Mouse (Mus musculus) Patski (cell line): ENCODE measurements around the gene Dgkq. TPM values are rescaled to one million over a fixed set of nuclear protein-coding genes. Genes with fewer than 3 reads are reported as not detected.
A peak's percentile ranks its signal among the peaks of the same experiment; 100 is the strongest.

Experiments
- ATAC-seq: fragments of 100-300 bp; one replicate; pipeline ENCODE4 v1.8.0; 2021
- CTCF ChIA-PET: fragments of 350-600 bp; sonication (Branson Sonifier 250); formaldehyde crosslinking; loops from one replicate; lab custom pipeline; 2022; ENCODE audit warnings: inconsistent platforms; lab: Charles Lee
- POLR2A ChIA-PET: fragments of 350-600 bp; sonication (Branson Sonifier 250); formaldehyde crosslinking; loops from one replicate; lab custom pipeline; 2022; ENCODE audit warnings: antibody characterized with exemption, inconsistent platforms; lab: Charles Lee
- DNase-seq: peaks from one replicate; pipeline ENCODE4 v3.0.0-alpha.2; 2011; ENCODE audit warnings: low read depth, low spot score
- H3K27me3 ChIP-seq: fragments of 371-371 bp; one replicate; pipeline ENCODE4 v1.5.1; 2021
- CTCF ChIP-seq: fragments of 100-300 bp; IDR thresholded peaks from one replicate; pipeline ENCODE4 v1.5.1; 2021
- in situ Hi-C: fragments of 300-500 bp; cut with MboI; formaldehyde crosslinking; loops from 3 replicates; pipeline ENCODE4 v1.11.1; 2018; ENCODE audit warnings: low pct_unique_long_range_greater_than_20kb, mixed read lengths
- polyA plus RNA-seq: library from polyadenylated mRNA; unstranded; gene quantifications from one replicate; pipeline ENCODE4 v1.2.3, GENCODE M21; 2021

Dgkq gene
- polyA plus RNA-seq, 1 experiment from 2014 or later, result 29.8 TPM

DNA sequence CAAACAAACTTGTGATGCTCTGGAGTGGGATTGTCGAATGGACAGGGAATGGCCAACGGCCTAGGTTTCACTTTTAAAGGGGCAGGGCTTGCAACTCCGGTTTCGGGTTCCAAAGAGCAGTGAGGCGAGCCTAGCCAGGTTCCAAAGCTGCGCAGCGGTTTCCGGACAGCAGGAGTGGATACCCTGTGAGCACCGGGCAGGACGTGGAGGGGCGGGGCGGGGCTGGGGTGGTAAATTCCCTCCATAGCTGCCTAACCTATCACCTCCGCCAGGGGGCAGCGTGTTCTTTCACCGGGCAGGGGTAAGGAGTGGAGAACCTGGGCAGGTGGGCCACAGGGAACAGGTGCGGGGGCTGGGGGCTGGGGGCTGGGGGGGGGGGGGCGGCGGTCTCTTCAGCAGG is 22.8 kb upstream of the Dgkq start, which contains the start of gene Fgfrl1:
Gene Fgfrl1, plus strand, starts transcription at position 112 of the 400 bp plus-strand sequence.
- CTCF ChIA-PET, result interaction anchor here (0.7 to 4.6 kb wide), 9 partner anchors 9 to 40 kb away, joined by 3 to 30 read pairs (median 5); partner anchors contain the start of gene Slc26a1
- no peaks in the 10 kb centered on the region for H3K27me3 ChIP-seq

DNA sequence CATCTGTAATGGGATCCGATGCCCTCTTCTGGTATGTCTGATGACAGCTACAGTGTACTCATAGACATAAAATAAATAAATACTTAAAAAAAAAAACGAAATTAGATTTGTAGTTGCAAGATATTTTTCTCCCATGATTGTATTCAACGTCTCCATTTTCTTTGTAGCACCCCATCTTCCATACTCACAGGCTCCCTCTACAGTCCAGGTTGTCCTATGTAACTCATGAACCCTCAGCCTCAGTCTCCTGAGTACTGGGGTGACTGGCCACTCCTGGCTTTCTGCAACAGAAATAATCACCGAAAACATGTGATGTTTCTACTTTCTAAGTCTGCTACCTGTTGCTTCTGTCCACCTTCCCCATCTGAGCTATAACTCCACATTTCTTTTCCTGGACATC is 21.7 kb upstream of the Dgkq start:
- TF ChIP-seq CTCF, result no peak
- DNase-seq (no peak), ATAC-seq (no peak)
- ChIA-PET CTCF (interaction anchor here (0.8 to 4.6 kb wide), 9 partner anchors 11 to 36 kb away, joined by 3 to 30 read pairs (median 5); partner anchors contain the start of genes Dgkq and Slc26a1), POLR2A (interaction anchor here (1.2 kb wide), 1 partner anchor 20 kb away, joined by 5 read pairs; no protein-coding TSS in a partner anchor)
- in situ Hi-C loops, result no loop called here
- H3K27me3 ChIP-seq, result no peaks in the 10 kb centered on the region

More for the DNA sequence above, 22.8 kb upstream of the Dgkq start, which contains the start of gene Fgfrl1:
- DNase-seq (no peak), ATAC-seq (peak; percentile 47)
- TF ChIP-seq CTCF, result no peak
- in situ Hi-C loops, result no loop called here
- POLR2A ChIA-PET, result interaction anchor here (1.4 kb wide), 1 partner anchor 9 kb away, joined by 3 read pairs; no protein-coding TSS in a partner anchor

GRCm38 (mm10) chr5:108689091-108689490 is 19.6 kb upstream of the Dgkq start:
- TF ChIP-seq CTCF, result no peak
- CTCF ChIA-PET, result interaction anchor here (1.6 kb wide), 1 partner anchor 18 kb away, joined by 4 read pairs; no protein-coding TSS in a partner anchor
- POLR2A ChIA-PET, result no interaction called here
- DNase-seq (no peak), ATAC-seq (no peak)
- in situ Hi-C loops, result no loop called here
- H3K27me3 ChIP-seq, result no peaks in the 10 kb centered on the region

- POLR2A ChIA-PET, result no interaction called here
- DNase-seq (no peak), ATAC-seq (peak; percentile 59)
- in situ Hi-C loops, result no loop called here
- TF ChIP-seq CTCF, result no peak
- no peaks in the 10 kb centered on the region for H3K27me3 ChIP-seq
- CTCF ChIA-PET, result interaction anchor here (2.7 to 3.6 kb wide), 2 partner anchors 11 kb away, joined by 15 to 20 read pairs; partner anchors contain the start of genes Dgkq and Fgfrl1
Observed at GRCm38 (mm10) chr5:108680871-108681270, 11.4 kb upstream of the Dgkq start.

DNA sequence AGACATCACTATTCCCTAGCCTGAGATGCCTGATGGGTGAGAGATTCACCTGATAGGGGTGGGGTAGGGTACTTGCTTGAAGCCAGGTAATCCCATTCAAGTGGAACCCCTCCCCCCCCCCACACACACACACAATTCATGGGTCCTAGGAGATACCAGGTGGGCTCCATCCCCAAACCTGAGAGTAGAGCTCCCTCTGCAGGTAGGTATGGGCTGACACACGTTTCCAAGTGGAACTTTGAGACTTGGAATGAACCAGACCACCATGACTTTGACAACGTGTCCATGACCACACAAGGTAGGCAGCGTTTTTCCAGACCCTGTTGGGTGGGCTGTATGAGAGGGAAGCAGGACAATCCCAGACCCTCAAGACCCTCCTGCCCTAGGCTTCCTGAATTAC is 10.4 kb upstream of the Dgkq start:
- H3K27me3 ChIP-seq, result no peaks in the 10 kb centered on the region
- no peak for TF ChIP-seq CTCF
- ChIA-PET CTCF (interaction anchor here (2.5 to 3.6 kb wide), 3 partner anchors 10 to 47 kb away, joined by 6 to 20 read pairs (median 15); partner anchors contain the start of genes Dgkq and Fgfrl1), POLR2A (no interaction called here)
- ATAC-seq (no peak), DNase-seq (no peak)
- in situ Hi-C loops, result no loop called here

- no peak for DNase-seq
- ChIA-PET POLR2A (interaction anchor here (1.3 kb wide), 1 partner anchor 9 kb away, joined by 3 read pairs; the partner anchor contains the start of gene Dgkq), CTCF (interaction anchor here (1.3 to 3.6 kb wide), 4 partner anchors 9 to 48 kb away, joined by 3 to 20 read pairs (median 10); partner anchors contain the start of genes Dgkq and Fgfrl1)
- in situ Hi-C loops, result no loop called here
- H3K27me3 ChIP-seq, result no peaks in the 10 kb centered on the region
- ATAC-seq, result no peak
- no peak for TF ChIP-seq CTCF
Observed at GRCm38 (mm10) chr5:108678296-108678854, 8.9 kb upstream of the Dgkq start.

DNA sequence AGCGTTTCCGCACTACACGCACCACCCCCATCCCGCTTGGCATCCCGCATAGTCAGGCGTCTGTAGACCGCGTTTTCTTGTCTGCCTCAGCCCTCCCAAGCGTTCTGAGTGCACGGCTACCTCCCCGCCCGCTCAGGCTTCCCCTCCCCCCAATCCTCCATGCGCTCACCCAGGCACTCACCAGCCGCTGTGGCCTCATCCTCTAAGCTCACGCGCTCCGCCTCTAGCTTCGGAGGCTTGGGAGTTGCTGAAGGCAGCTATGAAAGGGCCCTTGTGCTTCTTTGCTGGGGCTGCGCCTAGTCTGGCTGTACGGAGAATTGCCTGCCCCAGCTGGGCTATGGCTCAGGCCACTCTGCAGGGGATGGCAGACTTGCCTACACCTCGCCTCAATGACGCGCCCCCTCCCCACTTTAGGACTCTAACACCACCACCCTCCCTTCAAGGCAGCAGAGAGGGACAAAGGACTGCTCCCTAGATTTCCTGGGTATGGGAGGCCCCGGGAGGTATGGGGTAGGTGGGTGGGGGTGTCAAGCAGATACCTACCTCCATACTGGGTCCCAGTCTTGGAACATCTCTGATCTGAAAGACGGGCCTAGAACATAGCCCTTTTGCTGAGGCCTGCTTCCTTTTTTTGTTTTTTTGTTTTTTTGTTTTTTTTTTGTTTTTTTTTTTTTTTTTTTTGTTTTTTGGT is 8.3 kb upstream of the Dgkq start:
- ChIA-PET CTCF (interaction anchor here (2.5 kb wide), 1 partner anchor 49 kb away, joined by 6 read pairs; no protein-coding TSS in a partner anchor), POLR2A (interaction anchor here (1.3 kb wide), 1 partner anchor 9 kb away, joined by 3 read pairs; the partner anchor contains the start of gene Dgkq)
- no peak for TF ChIP-seq CTCF
- in situ Hi-C loops, result no loop called here
- ATAC-seq (no peak), DNase-seq (no peak)
- no peaks in the 10 kb centered on the region for H3K27me3 ChIP-seq

DNA sequence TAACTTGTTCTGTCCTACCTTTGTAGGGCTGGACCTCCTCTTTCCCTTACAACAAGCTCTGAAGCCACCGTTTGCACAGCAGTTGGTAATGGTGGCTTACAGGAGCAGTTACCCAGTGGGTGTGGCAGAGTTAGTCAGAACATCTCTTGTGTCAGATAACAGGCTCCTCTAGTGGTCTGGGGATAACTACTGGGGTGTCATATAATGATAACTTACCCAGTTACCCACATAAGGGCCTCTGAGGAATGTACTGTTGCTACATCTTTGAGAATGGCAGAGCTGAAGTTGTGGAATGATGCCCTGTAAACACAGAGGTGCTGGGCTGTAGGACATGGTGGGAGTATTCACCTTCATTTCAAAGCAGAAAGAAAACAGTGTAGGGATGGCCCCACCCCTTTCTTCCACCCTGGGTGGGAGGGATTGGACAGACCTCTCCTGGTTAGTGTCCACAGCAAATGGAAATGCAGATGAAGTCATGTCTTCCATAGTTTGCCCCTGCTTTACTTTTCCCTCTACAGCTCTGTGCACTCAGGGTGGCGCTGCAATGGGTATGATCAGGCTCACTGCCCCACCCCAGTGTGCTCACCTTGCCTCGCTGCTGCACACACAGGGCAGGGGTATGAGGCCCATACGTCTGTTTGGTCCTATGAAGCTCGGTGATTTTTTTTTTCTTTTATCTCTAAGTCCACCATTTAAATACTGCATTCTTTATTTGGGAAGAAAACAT is 7.5 kb upstream of the Dgkq start:
- ChIA-PET CTCF (interaction anchor here (2.5 kb wide), 1 partner anchor 15 kb away, joined by 6 read pairs; the partner anchor contains the start of gene Fgfrl1), POLR2A (interaction anchor here (1.3 kb wide), 1 partner anchor 8 kb away, joined by 3 read pairs; the partner anchor contains the start of gene Dgkq)
- ATAC-seq (no peak), DNase-seq (no peak)
- in situ Hi-C loops, result no loop called here
- H3K27me3 ChIP-seq, result no peaks in the 10 kb centered on the region
- no peak for TF ChIP-seq CTCF

GRCm38 (mm10) chr5:108675251-108675816 is 5.9 kb upstream of the Dgkq start, which contains the start of gene Slc26a1:
Gene Slc26a1, minus strand, starts transcription at chr5:108675569.
- ChIA-PET POLR2A (no interaction called here), CTCF (interaction anchor here (0.8 to 2.5 kb wide), 5 partner anchors 8 to 51 kb away, joined by 3 to 6 read pairs (median 3); partner anchors contain the start of gene Fgfrl1)
- no peaks in the 10 kb centered on the region for H3K27me3 ChIP-seq
- in situ Hi-C loops, result no loop called here
- TF ChIP-seq CTCF, result no peak
- ATAC-seq (peak; percentile 23), DNase-seq (no peak)
